Mouse (Mus musculus) thymus, postnatal 14 days (tissue): ENCODE measurements around the gene Fam222a.

Experiments used
- DNase-seq: peaks from one replicate; pipeline ENCODE4 v3.0.0; 2021

Fam222a gene

DNA sequence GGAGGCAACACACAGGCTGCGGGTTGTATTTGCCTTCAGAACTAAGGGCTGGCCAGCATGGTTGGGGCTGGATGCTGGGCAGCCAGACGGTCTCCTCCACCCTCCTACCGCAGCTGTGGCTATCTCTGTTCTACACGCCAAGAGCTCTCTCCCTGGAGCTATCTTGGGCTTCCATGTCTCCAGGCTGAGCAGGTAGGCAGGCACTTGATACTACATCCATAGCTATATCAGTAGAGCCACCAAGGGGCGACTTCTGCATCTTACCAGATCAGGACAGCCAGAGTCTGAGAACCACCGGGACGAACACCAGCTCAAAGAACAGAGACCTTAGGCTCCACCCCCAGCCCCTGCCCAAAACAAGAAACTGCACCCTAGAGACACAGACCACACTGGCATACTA is 47.0 kb downstream of the Fam222a start:
- no peak for DNase-seq

- DNase-seq: no peak
Observed at GRCm38 (mm10) chr5:114616336-114617061, 48.7 kb downstream of the Fam222a start.

- DNase-seq: no peak
Observed at GRCm38 (mm10) chr5:114617809-114618208, 50.0 kb downstream of the Fam222a start.

DNA sequence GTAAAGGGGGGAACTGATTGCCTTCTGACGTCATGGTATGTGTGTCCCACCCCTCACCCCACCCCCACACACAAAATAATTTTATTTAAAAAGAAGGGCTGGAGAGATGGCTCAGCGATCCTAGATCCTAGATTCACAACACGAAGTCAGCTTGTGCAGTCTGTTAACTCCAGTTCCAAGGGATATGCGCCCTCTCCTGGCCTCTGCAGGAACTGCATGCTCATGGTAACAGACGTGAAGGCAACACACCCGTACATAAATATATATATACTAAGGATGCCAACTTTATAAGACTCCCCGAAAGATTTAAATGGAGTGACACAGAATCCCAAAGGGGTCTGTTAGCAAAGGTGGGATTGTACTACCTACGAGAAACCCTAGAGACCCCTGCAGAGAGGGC is 51.0 kb downstream of the Fam222a start:
- DNase-seq: peak; percentile 86

DNA sequence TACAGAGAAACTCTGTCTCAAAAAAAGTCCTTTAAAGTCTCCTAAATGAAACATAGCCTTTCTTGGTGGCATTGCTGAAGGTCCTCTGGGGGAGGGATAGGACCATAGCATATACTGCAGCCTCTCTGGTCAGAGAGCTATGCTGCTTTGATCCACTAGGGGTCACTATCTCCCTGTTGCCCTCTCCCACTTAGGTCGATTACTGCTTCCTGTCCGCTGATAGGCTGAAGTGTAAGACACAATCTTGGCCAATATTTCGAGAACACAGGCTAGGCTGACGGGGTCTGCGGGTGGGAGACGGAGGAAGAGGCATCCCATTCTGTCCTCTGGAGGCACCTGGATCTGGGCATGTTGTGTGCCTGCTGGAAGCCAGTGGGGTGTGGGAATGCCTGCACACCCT is 52.5 kb downstream of the Fam222a start:
- peak; percentile 40 for DNase-seq

DNA sequence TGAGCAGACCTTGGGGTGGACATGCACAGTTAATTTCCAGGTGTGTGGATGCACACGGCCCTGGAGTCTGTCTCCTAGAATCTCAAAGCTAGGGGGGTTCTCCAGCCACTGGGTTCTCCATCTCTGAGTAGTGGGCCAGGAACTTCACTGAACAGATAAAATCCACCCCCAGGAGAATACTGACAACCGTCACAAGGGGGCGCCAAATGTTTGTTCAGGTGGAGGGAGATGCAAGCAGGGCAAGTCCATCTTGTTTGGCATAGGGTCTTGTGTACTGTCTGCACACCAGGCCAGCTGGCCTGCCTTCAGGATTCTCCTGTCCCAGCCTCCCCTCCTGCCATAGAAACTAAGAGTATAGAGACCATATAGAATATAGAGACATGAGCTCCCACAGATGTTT is 57.8 kb downstream of the Fam222a start:
- peak; percentile 79 for DNase-seq

- peak; percentile 46 for DNase-seq
Observed at GRCm38 (mm10) chr5:114631336-114631735, 63.5 kb downstream of the Fam222a start.

- DNase-seq: no peak
Observed at GRCm38 (mm10) chr5:114636091-114636490, 68.3 kb downstream of the Fam222a start.

DNA sequence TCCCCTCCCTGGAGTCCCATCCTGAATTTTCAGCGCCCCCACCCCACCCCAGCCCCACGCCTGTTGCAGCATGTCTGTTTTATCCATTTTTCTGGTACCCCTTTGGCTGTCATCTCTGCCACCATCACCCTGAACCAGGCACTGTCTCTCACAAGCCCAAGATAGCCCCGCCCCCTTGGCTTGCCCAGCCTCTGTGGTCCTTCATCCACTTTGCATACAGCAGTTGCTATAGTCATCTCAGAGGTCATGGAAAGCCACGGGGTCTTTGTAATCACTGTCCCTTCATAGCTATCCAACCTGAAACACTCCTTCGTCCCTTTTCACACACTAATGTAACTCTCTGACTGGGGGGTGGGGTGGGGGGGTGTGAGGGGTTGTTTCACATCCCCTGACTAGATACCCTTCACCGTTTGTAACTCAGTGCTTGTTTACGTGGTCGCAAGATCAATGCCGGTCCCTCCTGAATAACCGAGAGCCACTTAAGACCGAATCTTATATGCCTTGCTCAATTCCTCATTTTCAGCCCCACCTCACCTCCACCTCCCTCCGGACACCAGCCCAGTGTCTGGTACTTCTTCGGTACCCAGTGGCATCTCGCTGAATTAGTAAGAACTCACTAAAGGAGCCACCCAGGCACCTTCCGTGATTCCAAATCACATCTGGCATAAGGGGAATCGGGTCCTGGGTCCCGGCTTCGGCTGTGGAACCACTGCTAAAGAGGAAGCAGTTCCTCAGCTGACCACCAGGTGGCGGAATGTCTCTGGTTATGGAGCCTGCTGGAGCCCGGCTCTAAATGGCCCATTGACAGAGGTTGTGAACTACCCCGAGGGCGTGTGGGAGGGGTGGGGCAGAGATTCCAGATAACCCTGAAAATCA is 71.2 kb downstream of the Fam222a start:
- DNase-seq: peak; percentile 87

- no peak for DNase-seq
Observed at GRCm38 (mm10) chr5:114639645-114639957, 71.8 kb downstream of the Fam222a start.

DNA sequence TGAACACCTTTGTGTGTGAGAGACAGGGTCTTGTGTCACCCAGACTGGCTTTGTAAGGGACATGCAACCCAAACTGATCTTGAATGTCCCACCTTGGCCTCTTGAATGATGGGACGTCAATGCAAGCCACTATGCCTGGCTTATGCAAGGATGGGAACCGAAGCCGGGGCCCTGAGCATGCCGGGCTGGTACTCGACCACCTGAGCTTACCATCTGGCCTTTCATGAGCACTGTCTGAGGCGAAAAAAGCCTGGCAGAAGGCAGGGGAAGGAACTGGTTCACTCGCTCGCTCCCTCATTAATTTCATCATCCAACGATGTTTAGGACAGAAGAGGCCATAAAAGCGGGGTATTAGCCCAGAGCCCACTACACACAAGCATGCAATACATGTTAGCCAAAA is 73.0 kb downstream of the Fam222a start:
- DNase-seq: no peak

- no peak for DNase-seq
Observed at GRCm38 (mm10) chr5:114644918-114645317, 77.1 kb downstream of the Fam222a start.

- no peak for DNase-seq
Observed at GRCm38 (mm10) chr5:114645916-114646315, 78.1 kb downstream of the Fam222a start.

- DNase-seq: peak; percentile 38
Observed at GRCm38 (mm10) chr5:114647211-114647974, 79.6 kb downstream of the Fam222a start.

DNA sequence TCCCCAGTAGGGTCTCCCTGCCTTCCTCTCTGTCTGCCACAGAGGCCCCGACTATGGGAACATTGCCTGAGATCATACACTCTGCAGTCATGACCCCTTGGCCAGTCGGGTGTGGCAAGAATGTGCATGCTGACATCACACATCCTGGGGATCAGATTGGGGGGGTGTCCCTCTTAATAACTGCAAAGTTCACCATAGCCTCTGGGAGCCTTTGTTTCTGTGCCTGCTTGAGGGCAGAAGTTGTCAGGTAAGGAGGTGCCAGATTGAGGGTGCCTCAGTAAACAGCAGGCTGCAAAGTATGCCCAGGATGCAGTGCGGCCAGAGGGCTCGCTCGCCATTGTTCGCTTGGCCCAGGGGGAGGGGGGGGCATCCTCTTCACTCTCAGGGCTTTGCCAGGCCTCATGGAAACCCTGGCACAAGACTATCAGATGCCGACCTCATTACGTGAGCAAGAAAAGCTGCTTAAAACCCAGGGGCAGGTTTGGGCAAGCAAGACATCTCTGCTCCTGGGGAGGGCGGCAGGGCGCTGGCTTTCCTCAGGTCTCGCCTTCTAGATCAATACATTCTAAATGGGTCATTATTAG is 81.0 kb downstream of the Fam222a start:
- DNase-seq: no peak

- DNase-seq: no peak
Observed at GRCm38 (mm10) chr5:114651002-114651401, 83.2 kb downstream of the Fam222a start.

GRCm38 (mm10) chr5:114651449-114651848 is 83.6 kb downstream of the Fam222a start:
- DNase-seq: no peak

DNA sequence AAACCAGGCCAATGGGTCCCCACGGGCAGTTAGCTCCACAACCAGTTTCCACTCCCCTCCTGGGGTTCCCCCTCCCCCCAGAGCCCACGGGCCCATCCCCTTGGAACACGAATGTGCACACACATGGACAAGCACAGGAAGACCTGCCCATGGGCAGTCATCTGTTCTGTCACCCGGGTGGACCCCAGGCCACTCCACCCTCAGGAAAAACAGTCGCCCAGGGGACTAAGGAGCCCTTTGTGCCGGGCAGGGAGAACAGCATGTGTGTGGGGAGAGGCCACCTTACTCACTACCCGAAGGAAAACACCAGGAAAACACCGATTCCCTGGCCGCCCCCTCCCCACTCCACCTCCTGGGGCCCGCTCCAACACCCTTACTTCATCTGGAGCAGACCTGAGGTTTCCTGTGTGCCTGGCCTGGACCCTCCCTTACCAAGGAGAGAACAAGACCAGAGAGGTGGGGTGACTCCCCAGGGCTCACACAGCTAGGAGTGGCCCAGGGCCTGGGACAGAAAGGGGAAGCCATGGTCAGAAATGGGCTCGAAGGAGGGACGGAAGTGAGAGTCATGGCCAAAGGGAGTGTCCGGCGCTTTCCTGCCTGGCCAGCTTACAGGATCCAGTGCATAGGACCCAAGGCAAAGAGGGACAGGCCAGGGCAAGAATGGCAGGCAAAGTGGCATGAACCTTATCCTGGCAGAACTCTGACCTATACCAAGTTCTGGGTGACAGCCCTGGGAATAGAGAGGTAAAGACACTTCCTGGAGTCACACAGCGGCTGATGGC is 86.0 kb downstream of the Fam222a start:
- DNase-seq: no peak

DNA sequence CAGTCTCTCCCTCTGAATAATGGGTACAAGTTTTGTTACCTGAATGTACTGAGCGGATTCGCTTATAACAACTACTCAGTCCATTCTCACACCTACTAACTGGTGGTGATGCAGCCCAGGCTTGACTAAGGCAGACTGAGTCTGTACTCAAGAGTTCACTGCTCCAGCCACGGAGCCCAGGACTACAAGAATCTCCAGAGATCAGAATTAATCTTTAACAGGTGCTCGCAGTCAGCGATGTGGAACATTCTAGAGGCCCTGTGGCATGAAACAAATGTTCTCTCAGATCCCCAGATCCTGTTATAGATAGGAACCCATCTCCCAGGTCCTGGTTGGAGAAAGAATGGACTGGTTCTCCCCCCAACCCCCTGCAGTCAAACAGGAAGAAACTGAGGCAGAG is 87.9 kb downstream of the Fam222a start:
- DNase-seq: no peak

DNA sequence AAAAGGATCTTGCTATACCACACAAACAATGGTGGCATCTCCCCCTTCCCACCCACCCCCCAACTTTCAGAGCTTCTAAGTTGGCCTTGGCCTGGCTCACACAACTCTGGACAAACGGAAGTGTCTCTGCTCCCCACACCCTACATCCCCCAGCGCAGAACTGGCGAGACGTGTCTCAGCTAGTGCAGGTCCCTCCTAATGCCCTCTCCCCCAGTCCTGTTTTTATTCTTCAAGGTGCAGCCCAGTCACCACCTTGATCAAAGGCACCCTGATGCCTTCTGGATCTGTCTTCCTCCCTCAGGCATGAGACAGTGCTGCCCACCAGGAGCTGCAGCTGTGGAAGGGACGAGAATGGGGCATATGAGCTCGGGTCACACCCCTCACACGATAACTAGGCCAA is 88.5 kb downstream of the Fam222a start:
- no peak for DNase-seq

- no peak for DNase-seq
Observed at GRCm38 (mm10) chr5:114657426-114657825, 89.6 kb downstream of the Fam222a start.

DNA sequence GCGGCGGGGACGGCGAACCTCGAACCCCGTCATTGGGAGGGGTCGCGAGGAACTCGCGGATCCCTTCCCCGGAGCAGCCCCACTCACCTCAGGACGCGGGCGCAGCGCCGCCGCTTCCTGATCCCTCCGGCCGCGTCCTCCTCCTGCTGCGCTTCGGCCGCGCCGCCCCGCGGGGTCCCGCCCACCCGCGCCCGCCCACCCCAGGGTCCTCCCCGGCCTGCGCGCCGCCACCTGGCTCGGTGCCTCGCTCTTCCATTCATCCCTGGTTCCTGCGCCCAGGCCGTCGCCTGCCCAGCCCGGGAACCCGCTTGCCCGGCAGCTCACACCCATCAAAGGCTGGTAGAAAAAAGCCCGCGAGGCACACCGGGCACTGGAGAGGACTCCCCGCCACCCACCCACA is 90.4 kb downstream of the Fam222a start, which contains the start of gene Trpv4:
Gene Trpv4 (minus strand): TSS at position 167 of the 400 bp plus-strand sequence.
- no peak for DNase-seq
